Mouse (Mus musculus) small intestine, adult 2 months (tissue): ENCODE results near the gene Epb41l2.

ENCODE experiments used
- CTCF ChIP-seq: fragments of 200-500 bp; IDR thresholded peaks from 2 replicates; pipeline ENCODE4 v1.5.1; 2012; ENCODE audit warnings: low read depth, mild to moderate bottlenecking, control low read depth, inconsistent platforms, low read length, moderate library complexity, mixed read lengths; ENCODE audit not compliant: insufficient replicate concordance, insufficient read length; ENCODE audit errors: extremely low read depth
- POLR2A ChIP-seq: fragments of 200-500 bp; IDR thresholded peaks from 2 replicates; pipeline ENCODE4 v1.6.1; 2012; ENCODE audit warnings: low read depth, mild to moderate bottlenecking, control low read depth, inconsistent platforms, low read length, moderate library complexity

DNA sequence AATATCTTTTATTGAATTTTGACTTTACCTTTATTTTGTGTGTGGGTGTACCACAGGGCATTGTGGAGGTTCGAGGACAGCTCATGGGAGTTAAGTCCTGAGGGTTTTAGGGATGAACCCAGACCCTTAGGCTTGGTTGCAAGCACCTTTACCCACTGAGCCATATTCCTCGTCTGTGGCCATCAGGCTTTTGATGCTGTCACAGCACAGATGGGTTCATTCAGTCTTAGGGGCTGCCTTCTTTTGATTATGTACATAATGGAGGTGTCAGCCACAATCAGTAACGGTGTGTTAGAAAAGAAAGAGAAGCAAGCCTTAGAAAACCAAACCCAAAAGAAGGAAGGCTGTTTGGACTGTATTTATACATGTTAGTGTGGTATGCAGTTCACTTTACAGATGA lies 9.3 kb downstream of the Epb41l2 start:
- TF ChIP-seq POLR2A (no peak), CTCF (no peak)
